Mouse (Mus musculus): Measurements from ENCODE around the gene Sctr.

DNA sequence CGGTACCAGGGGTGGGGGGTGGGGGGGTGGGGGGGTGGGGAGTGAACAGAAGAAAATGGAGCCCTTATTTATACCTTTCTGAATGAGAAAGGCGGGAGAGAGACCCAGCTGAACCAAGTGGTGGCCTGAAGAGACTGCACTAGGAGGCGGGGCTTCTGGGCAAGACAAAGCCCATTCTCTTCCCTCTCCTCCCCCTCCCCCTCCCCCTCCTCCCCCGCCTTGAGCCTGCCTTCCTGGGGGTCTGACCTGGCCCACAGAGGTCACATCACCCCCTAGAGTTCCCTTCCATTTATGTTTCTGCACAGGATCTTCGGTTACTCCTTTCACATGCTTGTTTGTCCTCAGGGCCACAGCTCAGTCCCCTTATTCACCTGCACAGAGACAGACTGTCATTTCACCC is 82.5 kb downstream of the Sctr start:
- no peak for TF ChIP-seq MYOG (IDR thresholded peaks at IDR 0.05; ENCODE audit: control insufficient read depth, extremely low read depth, insufficient read length)
- TF ChIP-seq CTCF (IDR thresholded peaks at IDR 0.05; ENCODE audit: control insufficient read depth, insufficient read depth, insufficient read length), result no peak
- no peak for TF ChIP-seq CEBPB (IDR thresholded peaks at IDR 0.05; ENCODE audit: low read depth)
